Mouse (Mus musculus): ENCODE results near the gene Mmp19.

DNA sequence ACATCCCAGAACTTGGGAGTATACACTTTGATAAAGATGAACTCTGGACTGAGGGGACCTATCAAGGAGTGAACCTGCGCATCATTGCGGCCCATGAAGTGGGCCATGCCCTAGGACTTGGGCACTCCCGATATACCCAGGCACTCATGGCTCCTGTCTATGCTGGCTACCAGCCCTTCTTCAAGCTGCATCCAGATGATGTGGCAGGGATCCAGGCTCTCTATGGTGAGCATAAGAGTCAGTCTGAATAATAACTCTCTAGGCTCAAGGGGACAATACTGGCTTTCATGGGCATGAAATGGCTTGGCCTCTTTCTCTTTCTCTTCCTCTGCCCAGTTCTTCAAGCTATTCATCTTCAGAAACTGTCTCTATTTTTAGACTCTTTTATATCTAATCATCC, 4.9 kb downstream of the Mmp19 start:
- no peak for TF ChIP-seq CTCF (IDR thresholded peaks at IDR 0.05; ENCODE audit: low read depth)
- TF ChIP-seq EP300 (IDR thresholded peaks at IDR 0.05; ENCODE audit: low read depth), result no peak
